Mouse (Mus musculus) lung, postnatal 0 days (tissue): ENCODE measurements around the gene Il1b.

Experiments
- CTCF ChIP-seq: IDR thresholded peaks from 2 replicates; pipeline ENCODE4 v1.5.1; 2016; ENCODE audit warnings: antibody characterized with exemption, mild to moderate bottlenecking
- EP300 ChIP-seq: IDR thresholded peaks from 2 replicates; pipeline ENCODE4 v1.6.1; 2016; ENCODE audit warnings: antibody characterized with exemption, mild to moderate bottlenecking, control low read depth

DNA sequence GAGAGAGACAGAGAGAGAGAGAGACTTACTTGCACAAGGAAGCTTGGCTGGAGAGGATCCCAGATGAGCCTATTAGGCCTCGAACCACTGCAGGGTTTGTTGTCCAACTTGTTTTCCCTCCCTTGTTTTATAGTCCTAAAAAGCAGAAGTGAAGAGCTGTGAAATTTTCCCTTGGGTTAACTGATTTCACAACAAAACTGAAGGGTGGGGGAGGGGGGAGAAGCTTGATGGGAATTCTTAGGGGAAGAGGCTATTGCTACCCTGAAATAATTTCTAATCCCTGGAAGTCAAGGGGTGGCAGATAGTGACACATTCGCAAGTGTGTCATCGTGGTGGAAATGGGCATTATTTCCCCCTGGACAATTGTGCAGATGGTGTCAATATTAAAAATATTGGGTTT, at the start of gene Il1b:
- TF ChIP-seq EP300, result no peak
- TF ChIP-seq CTCF, result no peak
